Mouse (Mus musculus) hindbrain, embryonic 12.5 days (tissue): ENCODE results near the gene Shcbp1l. TPM values are rescaled to one million over a fixed set of nuclear protein-coding genes. Genes with fewer than 3 reads are reported as not detected.
A peak's percentile ranks its signal among the peaks of the same experiment; 100 is the strongest.

Experiments used
- ATAC-seq: fragments of 200-750 bp; cut with Nextera tagmentation; 2 replicates; pipeline ENCODE4 v1.8.0; 2017; ENCODE audit warnings: moderate TSS enrichment; ENCODE audit not compliant: low FRiP score
- H3K27ac ChIP-seq: fragments of 300-500 bp; sonication (generic); 2 replicates; pipeline ENCODE4 v1.5.1; 2016; ENCODE audit warnings: mild to moderate bottlenecking
- H3K27me3 ChIP-seq: fragments of 300-500 bp; sonication (generic); 2 replicates; pipeline ENCODE4 v1.6.1; 2016; ENCODE audit warnings: mild to moderate bottlenecking
- H3K36me3 ChIP-seq: fragments of 300-500 bp; sonication (generic); 2 replicates; pipeline ENCODE4 v1.6.1; 2016; ENCODE audit warnings: mild to moderate bottlenecking
- H3K4me1 ChIP-seq: fragments of 300-500 bp; sonication (generic); 2 replicates; pipeline ENCODE4 v1.6.1; 2016
- H3K4me2 ChIP-seq: fragments of 300-500 bp; sonication (generic); replicated peaks from 2 replicates; pipeline ENCODE4 v1.6.1; 2016; ENCODE audit warnings: mild to moderate bottlenecking
- H3K4me3 ChIP-seq: fragments of 300-500 bp; sonication (generic); 2 replicates; pipeline ENCODE4 v1.5.1; 2016; ENCODE audit warnings: mild to moderate bottlenecking
- H3K9ac ChIP-seq: fragments of 300-500 bp; sonication (generic); 2 replicates; pipeline ENCODE4 v1.6.1; 2016; ENCODE audit warnings: mild to moderate bottlenecking, moderate library complexity
- H3K9me3 ChIP-seq: fragments of 300-500 bp; sonication (generic); replicated peaks from 2 replicates; pipeline ENCODE4 v1.6.1; 2016; ENCODE audit warnings: mild to moderate bottlenecking
- WGBS: fragments of 180-500 bp; shearing (Covaris S2); methylation state at CpG from one replicate; pipeline ENCODE4 v1.1.7; 2016; 5-methylcytosine and 5-hydroxymethylcytosine counted together
- polyA plus RNA-seq: library from polyadenylated mRNA; unstranded; fragments of >200 nt; fragmentation: Nextera tagmentation; extraction: Ambion mirVana; gene quantifications from 2 replicates; pipeline ENCODE4 v1.2.1, GENCODE M21; 2016

Shcbp1l gene
- polyA plus RNA-seq, 1 experiment from 2014 or later: 0.39 TPM

DNA sequence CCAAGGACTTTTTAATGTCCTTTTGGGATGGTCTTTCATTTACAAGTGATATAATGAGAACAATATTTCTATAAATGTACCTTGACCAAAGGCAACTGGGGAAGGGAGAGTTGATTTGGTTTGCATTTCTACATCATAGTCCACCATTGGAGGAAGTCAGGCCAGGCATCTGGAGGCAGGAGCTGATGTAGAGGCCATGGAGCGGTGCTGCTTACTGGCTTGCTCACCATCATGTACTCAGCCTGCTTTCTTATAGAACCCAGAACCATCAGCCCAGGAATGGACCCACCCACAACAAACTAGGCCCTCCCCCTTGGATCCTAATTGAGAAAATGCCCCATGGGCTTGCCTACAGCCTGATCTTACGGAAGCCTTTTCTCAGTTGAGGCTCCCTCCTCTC lies 7.4 kb downstream of the Shcbp1l start:
- H3K4me1 ChIP-seq: no peaks in the 10 kb centered on the region
- no peak overlapping the region for H3K4me2 ChIP-seq
- no peaks in the 10 kb centered on the region for H3K27me3 ChIP-seq
- no peak overlapping the region for H3K9ac ChIP-seq
- H3K36me3 ChIP-seq: no peaks in the 10 kb centered on the region
- no peak overlapping the region for H3K4me3 ChIP-seq
- no peaks in the 10 kb centered on the region for H3K9me3 ChIP-seq
- no peak for ATAC-seq
- WGBS: 87% methylated on average over 2 of the region's 2 CpGs
- no peak overlapping the region for H3K27ac ChIP-seq

DNA sequence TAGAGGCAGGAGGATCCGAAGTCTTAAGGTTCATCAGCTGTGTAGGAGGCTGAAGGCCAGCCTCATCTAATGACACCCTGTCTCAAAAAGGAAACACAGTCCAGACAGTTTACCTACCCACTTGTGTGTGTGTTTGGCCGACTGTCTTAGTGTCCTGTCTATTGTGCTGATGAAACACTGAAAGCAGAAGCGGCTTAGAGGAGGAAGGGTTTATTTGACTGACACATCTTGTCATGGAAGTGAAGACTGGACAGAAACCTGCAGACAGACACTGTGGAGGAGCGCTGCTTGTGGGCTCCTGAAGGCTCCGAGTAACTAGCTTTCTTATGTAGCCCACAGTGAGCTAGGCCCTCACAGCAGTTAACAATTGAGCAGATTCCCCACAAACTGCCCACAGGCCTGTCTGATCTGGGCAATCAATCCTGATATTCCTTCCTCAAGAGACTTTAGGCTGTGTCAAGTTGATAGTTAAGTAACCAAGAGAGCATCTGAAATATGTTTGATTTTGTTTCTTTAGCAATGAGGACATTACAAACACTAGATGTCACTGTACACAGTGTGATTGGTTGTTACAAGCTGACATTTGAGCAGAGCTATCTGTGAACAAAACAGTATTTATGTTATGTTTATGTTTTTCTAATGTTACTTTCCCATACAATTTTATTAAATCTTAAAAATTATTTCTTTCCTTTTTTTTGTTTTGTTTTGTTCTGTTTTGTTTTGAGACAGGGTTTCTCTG lies 9.1 kb downstream of the Shcbp1l start:
- Histone ChIP-seq H3K27ac (no peak overlapping the region), H3K4me3 (no peak overlapping the region), H3K4me1 (no peaks in the 10 kb centered on the region), H3K9me3 (no peaks in the 10 kb centered on the region), H3K9ac (no peak overlapping the region), H3K4me2 (no peak overlapping the region), H3K27me3 (no peaks in the 10 kb centered on the region), H3K36me3 (no peaks in the 10 kb centered on the region)
- ATAC-seq: no peak
- WGBS: 80% methylated on average over 5 of the region's 5 CpGs

- Histone ChIP-seq H3K27ac (no peak overlapping the region), H3K36me3 (no peaks in the 10 kb centered on the region), H3K4me2 (no peak overlapping the region), H3K4me1 (no peaks in the 10 kb centered on the region), H3K9ac (no peak overlapping the region), H3K9me3 (no peaks in the 10 kb centered on the region), H3K27me3 (no peaks in the 10 kb centered on the region), H3K4me3 (no peak overlapping the region)
- 87% methylated on average over 11 of the region's 11 CpGs for WGBS
- no peak for ATAC-seq
Observed at GRCm38 (mm10) chr1:153437536-153437935, 12.6 kb downstream of the Shcbp1l start.

DNA sequence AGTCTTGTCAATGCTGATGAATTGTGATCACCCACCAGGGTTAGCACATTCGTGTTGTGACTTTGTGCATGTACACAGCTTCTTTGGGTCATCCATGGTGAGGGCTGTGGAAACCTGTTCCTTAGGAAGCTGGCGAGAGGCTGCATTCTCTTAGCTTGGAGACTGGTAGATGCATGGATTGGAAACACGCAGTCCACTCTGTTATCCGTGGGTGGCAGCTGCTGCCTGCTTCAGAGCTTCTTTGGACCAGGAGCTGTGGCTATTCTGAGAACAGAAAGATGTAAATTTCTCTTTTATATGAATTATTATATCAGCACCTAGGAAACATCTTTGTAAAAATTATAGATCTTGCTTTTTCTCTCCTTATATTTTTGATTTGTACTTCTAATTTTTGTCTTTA lies 15.8 kb downstream of the Shcbp1l start:
- no peaks in the 10 kb centered on the region for H3K4me1 ChIP-seq
- ATAC-seq: no peak
- no peak overlapping the region for H3K4me3 ChIP-seq
- no peaks in the 10 kb centered on the region for H3K36me3 ChIP-seq
- no peaks in the 10 kb centered on the region for H3K9me3 ChIP-seq
- H3K27ac ChIP-seq: no peak overlapping the region
- 83% methylated on average over 4 of the region's 4 CpGs for WGBS
- no peak overlapping the region for H3K9ac ChIP-seq
- no peak overlapping the region for H3K4me2 ChIP-seq
- no peaks in the 10 kb centered on the region for H3K27me3 ChIP-seq

- WGBS: 79% methylated on average over 3 of the region's 3 CpGs
Observed at GRCm38 (mm10) chr1:153441656-153442055, 16.7 kb downstream of the Shcbp1l start.

DNA sequence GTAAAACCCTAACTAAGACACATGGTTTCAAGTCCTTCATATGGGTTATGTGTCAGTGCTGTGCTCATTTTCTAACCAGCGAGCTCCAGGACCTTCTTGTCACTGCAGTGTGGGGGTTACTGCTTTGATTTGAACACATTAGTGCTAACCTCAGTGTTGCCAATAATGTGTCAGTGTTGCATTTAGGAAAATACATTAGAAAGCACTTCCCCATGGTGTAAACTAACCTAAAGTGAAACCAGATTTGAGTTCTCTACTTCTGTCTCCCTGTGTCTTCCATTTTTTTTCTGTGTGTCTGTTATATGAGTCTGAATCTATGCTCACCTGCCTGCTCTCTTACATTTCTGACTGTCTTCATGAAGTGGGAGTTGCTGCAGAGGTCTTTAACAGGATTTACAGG lies 18.1 kb downstream of the Shcbp1l start:
- WGBS: 83% methylated on average over 1 of the region's 1 CpGs
- H3K4me2 ChIP-seq: no peak overlapping the region

More at GRCm38 (mm10) chr1:153441656-153442055, 16.7 kb downstream of the Shcbp1l start:
- no peaks in the 10 kb centered on the region for H3K9me3 ChIP-seq
- H3K27ac ChIP-seq: no peak overlapping the region
- ATAC-seq: no peak
- H3K36me3 ChIP-seq: 0 out of 2 replicates have a peak, but pooled peaks cover 4% of the 10 kb centered on the region
- H3K9ac ChIP-seq: no peak overlapping the region
- H3K4me3 ChIP-seq: no peak overlapping the region
- no peak overlapping the region for H3K4me2 ChIP-seq
- no peaks in the 10 kb centered on the region for H3K4me1 ChIP-seq
- no peaks in the 10 kb centered on the region for H3K27me3 ChIP-seq

DNA sequence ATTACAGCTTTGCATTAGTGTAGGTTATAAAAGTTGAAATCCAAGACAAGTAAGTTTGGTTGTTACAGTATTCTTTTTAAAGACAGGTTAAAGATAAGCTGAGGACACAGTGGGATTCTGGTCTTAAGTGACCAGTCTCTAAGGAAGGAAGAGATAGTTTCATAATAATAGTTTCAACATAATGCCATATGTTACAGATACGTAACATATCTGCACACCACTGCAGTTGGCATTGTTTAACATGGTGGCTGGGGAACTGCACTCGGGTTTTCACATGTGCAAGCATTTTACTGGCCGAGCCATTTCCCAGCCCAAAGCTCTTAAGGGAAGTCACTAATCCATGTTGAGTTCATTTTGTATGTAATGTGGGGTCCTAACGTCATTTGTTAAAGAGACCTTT lies 18.7 kb downstream of the Shcbp1l start:
- Histone ChIP-seq H3K9ac (no peak overlapping the region), H3K27ac (no peak overlapping the region), H3K4me2 (no peak overlapping the region), H3K4me3 (no peak overlapping the region), H3K27me3 (no peaks in the 10 kb centered on the region), H3K9me3 (no peaks in the 10 kb centered on the region), H3K36me3 (0 out of 2 replicates have a peak, but pooled peaks cover 6% of the 10 kb centered on the region), H3K4me1 (no peaks in the 10 kb centered on the region)
- ATAC-seq: no peak
- 85% methylated on average over 4 of the region's 4 CpGs for WGBS

More for the DNA sequence above, 18.1 kb downstream of the Shcbp1l start:
- no peak for ATAC-seq
- Histone ChIP-seq H3K9ac (no peak overlapping the region), H3K4me3 (no peak overlapping the region), H3K27ac (no peak overlapping the region), H3K27me3 (no peaks in the 10 kb centered on the region), H3K9me3 (no peaks in the 10 kb centered on the region), H3K36me3 (0 out of 2 replicates have a peak, but pooled peaks cover 6% of the 10 kb centered on the region), H3K4me1 (no peaks in the 10 kb centered on the region)

- Histone ChIP-seq H3K9me3 (no peaks in the 10 kb centered on the region), H3K4me1 (no peaks in the 10 kb centered on the region), H3K36me3 (0 out of 2 replicates have a peak, but pooled peaks cover 15% of the 10 kb centered on the region), H3K27me3 (no peaks in the 10 kb centered on the region), H3K27ac (no peak overlapping the region), H3K4me3 (no peak overlapping the region), H3K9ac (no peak overlapping the region), H3K4me2 (no peak overlapping the region)
- ATAC-seq: no peak
- 95% methylated on average over 20 of the region's 20 CpGs for WGBS
Observed at GRCm38 (mm10) chr1:153446120-153446831, 21.3 kb downstream of the Shcbp1l start.

- no peak for ATAC-seq
- no peak overlapping the region for H3K4me3 ChIP-seq
- no peak overlapping the region for H3K4me2 ChIP-seq
- H3K9me3 ChIP-seq: no peaks in the 10 kb centered on the region
- no peaks in the 10 kb centered on the region for H3K4me1 ChIP-seq
- peaks cover 36% of the 10 kb centered on the region for H3K36me3 ChIP-seq
- no peak overlapping the region for H3K9ac ChIP-seq
- WGBS: 79% methylated on average over 10 of the region's 10 CpGs
- H3K27me3 ChIP-seq: no peaks in the 10 kb centered on the region
- H3K27ac ChIP-seq: no peak overlapping the region
Observed at GRCm38 (mm10) chr1:153451237-153452154, 26.5 kb downstream of the Shcbp1l start.

DNA sequence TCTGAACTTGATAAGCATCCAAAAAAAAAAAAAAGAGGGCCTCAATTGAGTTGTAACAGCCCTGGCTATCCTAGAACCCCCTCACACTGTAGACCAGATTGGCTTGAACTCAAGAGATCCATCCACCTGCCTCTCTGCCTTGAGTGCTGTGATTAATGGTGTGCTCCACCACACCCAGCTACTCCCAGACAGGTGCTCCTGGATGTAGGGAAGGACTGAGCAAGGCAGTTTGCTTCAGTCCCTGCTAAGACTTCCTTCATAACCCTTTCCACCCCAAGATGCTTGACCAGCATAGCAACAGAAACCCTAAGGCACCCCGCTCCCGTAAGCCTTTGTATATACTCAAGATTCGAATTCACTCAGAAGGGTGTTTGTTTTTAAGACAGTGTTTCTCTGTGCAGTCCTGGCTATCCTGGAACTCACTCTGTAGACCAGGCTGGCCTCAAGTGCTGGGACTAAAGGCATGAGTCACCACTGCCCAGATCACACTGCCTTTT lies 28.2 kb downstream of the Shcbp1l start:
- Histone ChIP-seq H3K27ac (no peak overlapping the region), H3K4me1 (no peaks in the 10 kb centered on the region), H3K9me3 (no peaks in the 10 kb centered on the region), H3K9ac (no peak overlapping the region), H3K4me3 (no peak overlapping the region), H3K27me3 (no peaks in the 10 kb centered on the region), H3K36me3 (peaks cover 42% of the 10 kb centered on the region), H3K4me2 (no peak overlapping the region)
- ATAC-seq: no peak
- 85% methylated on average over 3 of the region's 3 CpGs for WGBS

DNA sequence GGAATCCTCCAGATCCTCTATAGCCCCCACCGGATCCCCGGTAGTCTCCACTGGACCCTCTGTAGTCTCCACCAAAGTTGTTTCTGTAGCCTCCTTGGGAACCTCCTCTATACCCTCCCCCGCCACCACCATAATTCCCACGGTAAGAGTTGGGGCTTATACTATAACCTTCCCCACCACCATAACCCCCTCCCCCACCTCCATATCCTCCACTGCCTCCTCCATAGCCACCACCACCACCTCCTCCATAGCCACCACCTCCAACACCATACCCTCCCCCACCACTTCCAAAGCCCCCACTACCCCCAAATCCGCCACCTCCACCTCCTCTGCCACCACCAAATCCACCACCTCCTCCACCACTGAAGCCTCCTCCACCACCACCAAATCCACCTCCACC lies 31.2 kb downstream of the Shcbp1l start:
- 0 out of 2 replicates have a peak, but pooled peaks have one; percentile 18 for ATAC-seq
- Histone ChIP-seq H3K27me3 (no peaks in the 10 kb centered on the region), H3K36me3 (peaks cover 60% of the 10 kb centered on the region)

DNA sequence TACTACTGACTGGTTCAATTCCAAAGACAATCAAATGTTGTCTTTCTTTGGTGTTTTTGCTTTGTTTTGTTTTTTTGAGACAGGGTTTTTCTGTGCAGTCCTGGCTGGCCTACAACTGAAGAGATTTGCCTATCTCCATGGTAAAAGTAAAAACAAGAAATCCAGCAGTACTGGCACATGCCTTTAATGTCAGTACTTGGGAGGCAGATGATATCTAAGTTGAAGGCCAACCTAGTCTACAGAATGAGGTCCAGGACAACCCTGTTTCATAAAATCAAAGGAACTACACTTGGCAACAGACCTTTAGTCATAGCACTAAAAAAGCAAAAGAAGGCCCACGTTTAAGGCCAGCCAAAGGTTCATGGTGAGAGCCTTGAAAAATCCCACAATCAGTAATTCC lies 36.8 kb downstream of the Shcbp1l start:
- Histone ChIP-seq H3K9me3 (no peaks in the 10 kb centered on the region), H3K27ac (no peak overlapping the region), H3K36me3 (peaks cover 71% of the 10 kb centered on the region), H3K9ac (no peak overlapping the region), H3K4me2 (no peak overlapping the region), H3K4me3 (no peak overlapping the region), H3K27me3 (no peaks in the 10 kb centered on the region), H3K4me1 (no peaks in the 10 kb centered on the region)
- WGBS: 92% methylated on average over 1 of the region's 1 CpGs
- no peak for ATAC-seq

More for the DNA sequence above, 31.2 kb downstream of the Shcbp1l start:
- Histone ChIP-seq H3K4me2 (no peak overlapping the region), H3K4me3 (no peak overlapping the region), H3K4me1 (no peaks in the 10 kb centered on the region), H3K27ac (no peak overlapping the region), H3K9me3 (no peaks in the 10 kb centered on the region), H3K9ac (no peak overlapping the region)
- WGBS: 84% methylated on average over 4 of the region's 5 CpGs
